Mouse (Mus musculus): ENCODE results near the gene Plcxd3. TPM values are rescaled to one million over a fixed set of nuclear protein-coding genes. Genes with fewer than 3 reads are reported as not detected.

Gene Plcxd3
- not detected in 2 replicates for polyA plus RNA-seq (2011; ENCODE audit: insufficient read length, low read depth, missing spikeins)

DNA sequence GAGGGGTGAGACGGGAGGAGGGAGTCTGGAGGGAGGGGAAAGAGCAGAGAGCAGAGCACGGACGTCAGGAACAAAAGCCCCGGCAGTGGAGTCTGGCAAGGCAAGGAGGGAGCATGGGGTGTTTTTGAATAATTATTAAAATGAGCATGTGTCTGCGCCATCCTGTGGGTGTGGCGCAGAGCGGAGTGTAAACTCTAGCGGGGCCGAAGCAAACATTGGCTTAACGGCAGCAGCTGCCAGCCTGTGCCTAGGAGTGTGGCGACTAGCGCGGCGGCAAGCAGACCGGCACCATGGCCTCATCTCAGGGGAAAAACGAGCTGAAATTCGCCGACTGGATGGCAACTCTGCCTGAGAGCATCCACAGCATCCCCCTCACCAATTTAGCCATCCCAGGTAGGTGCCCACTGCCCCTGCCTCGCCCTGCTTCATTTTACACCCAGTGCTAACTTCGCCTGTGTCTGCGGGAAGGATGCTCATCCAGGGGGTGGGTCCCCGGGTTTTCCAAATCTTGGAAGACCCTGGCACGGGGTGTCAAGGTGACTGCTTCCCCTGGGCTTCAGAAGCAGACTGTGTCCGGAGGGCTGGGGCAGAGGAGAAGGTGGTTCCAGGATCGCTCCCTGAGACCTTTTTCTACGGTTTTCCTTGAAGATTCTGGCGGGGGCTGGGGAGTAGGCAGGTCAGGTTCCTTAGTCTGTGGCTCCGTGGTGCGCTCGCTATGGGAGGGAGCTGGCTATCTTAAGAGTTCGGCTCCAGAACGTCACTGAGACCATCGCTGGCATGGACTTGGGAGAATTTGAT is at the start of gene Plcxd3:
Gene Plcxd3 (plus strand): TSS at position 69 of the 798 bp plus-strand sequence.
- no peaks in the 10 kb centered on the region for H3K4me1 ChIP-seq (ENCODE audit: control insufficient read depth, insufficient read depth, low read length)
- H3K27ac ChIP-seq (ENCODE audit: insufficient read depth, low read length) = no peak within 1 kb of the TSS
- no peak for TF ChIP-seq POLR2A (IDR thresholded peaks at IDR 0.05; ENCODE audit: low read depth, low read length)
- no peak for TF ChIP-seq CTCF (IDR thresholded peaks at IDR 0.05; ENCODE audit: borderline replicate concordance, insufficient read depth, low read length)
- peak within 1 kb of the TSS; percentile 34 for H3K4me3 ChIP-seq (ENCODE audit: insufficient read depth, low read length)

DNA sequence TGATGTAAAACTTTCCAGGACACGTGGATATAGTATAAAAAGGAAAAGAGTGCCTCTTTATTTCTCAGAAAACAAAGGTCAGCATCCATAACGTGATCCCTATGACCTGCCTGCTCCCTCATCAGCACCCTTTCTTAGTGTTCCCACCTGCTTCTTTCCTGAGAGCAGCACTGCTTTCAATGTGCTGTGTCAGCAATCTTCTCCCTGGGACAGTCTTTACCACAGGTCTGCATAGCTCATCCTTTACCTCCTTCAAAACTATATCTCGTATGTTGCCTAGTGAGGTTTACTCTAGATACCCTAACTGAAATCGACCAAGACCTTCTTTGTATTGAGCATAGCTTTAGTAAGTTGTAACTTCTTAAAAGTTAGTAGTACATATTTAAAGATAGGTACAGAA is 43.4 kb upstream of the Plcxd3 start:
- no peak overlapping the region for H3K27ac ChIP-seq (ENCODE audit: insufficient read depth, low read length)
- H3K4me3 ChIP-seq (ENCODE audit: insufficient read depth, low read length) = no peak overlapping the region
- H3K4me1 ChIP-seq (ENCODE audit: control insufficient read depth, insufficient read depth, low read length) = no peaks in the 10 kb centered on the region
- TF ChIP-seq POLR2A (IDR thresholded peaks at IDR 0.05; ENCODE audit: low read depth, low read length) (no peak), CTCF (IDR thresholded peaks at IDR 0.05; ENCODE audit: borderline replicate concordance, insufficient read depth, low read length) (no peak)

DNA sequence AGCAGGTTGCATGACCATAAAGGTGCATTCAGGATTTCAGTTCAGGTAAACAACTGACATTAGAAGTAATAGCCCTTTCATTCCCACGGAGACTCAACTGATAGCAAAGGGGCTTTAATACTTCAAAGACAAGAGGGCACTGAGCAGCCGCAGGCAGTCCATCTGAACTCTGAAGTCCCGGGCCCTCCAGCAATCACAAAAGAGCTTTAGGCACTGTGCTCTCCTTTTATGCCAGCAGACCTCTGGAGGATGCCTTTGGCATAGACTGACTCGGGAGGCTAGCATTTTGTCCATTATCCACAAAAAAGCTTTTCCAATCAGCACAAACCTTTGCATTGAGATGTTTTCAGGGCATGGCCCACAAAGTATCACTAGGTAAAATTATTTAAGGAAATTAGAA is 33.7 kb upstream of the Plcxd3 start:
- H3K4me1 ChIP-seq (ENCODE audit: control insufficient read depth, insufficient read depth, low read length) = no peaks in the 10 kb centered on the region
- TF ChIP-seq CTCF (IDR thresholded peaks at IDR 0.05; ENCODE audit: borderline replicate concordance, insufficient read depth, low read length) (no peak), POLR2A (IDR thresholded peaks at IDR 0.05; ENCODE audit: low read depth, low read length) (no peak)

DNA sequence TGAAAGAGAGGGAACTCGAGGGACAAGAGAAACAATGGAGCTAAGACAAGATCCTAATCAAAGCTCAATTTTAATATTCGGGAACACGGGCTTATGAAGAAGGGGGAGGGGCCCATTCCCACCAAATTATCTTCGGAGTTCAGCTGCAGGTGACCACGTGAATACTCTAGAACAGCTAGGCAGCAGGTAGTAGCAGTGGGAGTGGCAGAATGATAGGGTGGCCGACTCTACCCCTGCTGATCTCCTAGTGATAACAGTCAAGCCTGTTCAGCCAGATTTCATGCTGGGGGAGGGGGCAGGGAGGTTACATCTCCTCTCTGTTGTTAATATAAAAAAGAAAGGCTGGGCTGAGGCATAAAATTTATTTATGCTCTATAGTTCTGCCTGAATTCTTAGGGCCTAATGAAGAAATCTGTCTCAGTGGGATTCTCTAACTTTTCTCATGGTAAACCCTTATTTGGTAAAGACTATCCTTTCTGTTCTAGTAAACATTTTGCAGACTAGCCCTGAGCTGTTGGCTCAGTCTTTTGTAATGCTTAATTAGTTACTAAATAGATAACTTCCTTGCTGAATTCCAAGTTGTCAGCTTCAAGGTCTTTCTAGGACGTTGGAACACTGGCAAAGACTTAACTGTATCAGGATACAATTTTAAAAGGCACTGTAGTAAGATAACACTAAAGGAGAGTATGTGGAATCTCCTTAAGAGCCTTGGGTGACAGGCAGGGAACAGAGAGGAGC is 26.3 kb upstream of the Plcxd3 start:
- H3K4me1 ChIP-seq (ENCODE audit: control insufficient read depth, insufficient read depth, low read length) = no peaks in the 10 kb centered on the region
- no peak overlapping the region for H3K4me3 ChIP-seq (ENCODE audit: insufficient read depth, low read length)
- TF ChIP-seq POLR2A (IDR thresholded peaks at IDR 0.05; ENCODE audit: low read depth, low read length) = no peak
- no peak for TF ChIP-seq CTCF (IDR thresholded peaks at IDR 0.05; ENCODE audit: borderline replicate concordance, insufficient read depth, low read length)
- H3K27ac ChIP-seq (ENCODE audit: insufficient read depth, low read length) = no peak overlapping the region

More for the DNA sequence above, 33.7 kb upstream of the Plcxd3 start:
- Histone ChIP-seq H3K27ac (ENCODE audit: insufficient read depth, low read length) (no peak overlapping the region), H3K4me3 (ENCODE audit: insufficient read depth, low read length) (no peak overlapping the region)

DNA sequence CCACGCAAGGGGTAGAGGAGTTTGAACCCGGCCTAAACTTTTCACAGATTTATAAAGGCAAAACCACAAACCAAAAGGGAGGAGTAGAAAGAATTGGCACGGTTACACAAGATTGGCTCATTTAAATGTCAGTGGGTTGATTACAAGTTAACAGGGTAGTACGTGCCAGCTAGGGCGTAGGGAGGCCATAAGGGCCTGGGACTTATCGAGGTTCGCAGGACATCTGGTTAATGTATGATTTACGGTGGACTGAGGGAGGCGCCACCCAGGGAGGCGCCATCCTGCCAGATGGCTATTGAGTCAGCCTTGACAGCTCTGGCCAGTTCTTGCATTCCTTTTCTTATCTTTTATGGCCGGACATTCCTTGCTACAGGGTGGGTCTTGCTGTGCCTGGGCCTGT is 18.9 kb upstream of the Plcxd3 start:
- Histone ChIP-seq H3K4me3 (ENCODE audit: insufficient read depth, low read length) (no peak overlapping the region), H3K27ac (ENCODE audit: insufficient read depth, low read length) (no peak overlapping the region)
- TF ChIP-seq CTCF (IDR thresholded peaks at IDR 0.05; ENCODE audit: borderline replicate concordance, insufficient read depth, low read length) (no peak), POLR2A (IDR thresholded peaks at IDR 0.05; ENCODE audit: low read depth, low read length) (no peak)

DNA sequence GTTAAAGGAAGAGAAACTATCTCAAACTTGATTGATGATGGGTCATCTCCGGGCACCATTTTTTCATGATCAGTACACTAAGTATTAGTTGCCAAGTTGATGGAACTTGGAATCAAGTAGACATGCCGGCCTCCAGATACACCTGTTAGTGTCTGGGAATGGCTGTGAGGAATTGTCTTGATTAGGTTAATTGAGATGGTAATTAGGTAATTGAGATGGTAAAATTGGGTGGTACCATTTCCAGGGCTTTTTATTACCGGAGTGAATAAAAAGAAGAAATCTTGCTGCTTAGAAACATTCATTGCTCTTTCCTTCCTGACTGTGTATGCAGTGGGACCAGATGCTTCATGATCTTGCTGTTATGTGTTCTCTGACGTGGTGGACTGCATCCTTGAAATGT is 17.6 kb upstream of the Plcxd3 start:
- no peak for TF ChIP-seq POLR2A (IDR thresholded peaks at IDR 0.05; ENCODE audit: low read depth, low read length)
- no peaks in the 10 kb centered on the region for H3K4me1 ChIP-seq (ENCODE audit: control insufficient read depth, insufficient read depth, low read length)
- H3K27ac ChIP-seq (ENCODE audit: insufficient read depth, low read length) = no peak overlapping the region
- H3K4me3 ChIP-seq (ENCODE audit: insufficient read depth, low read length) = no peak overlapping the region

More for the DNA sequence above, 18.9 kb upstream of the Plcxd3 start:
- no peaks in the 10 kb centered on the region for H3K4me1 ChIP-seq (ENCODE audit: control insufficient read depth, insufficient read depth, low read length)

DNA sequence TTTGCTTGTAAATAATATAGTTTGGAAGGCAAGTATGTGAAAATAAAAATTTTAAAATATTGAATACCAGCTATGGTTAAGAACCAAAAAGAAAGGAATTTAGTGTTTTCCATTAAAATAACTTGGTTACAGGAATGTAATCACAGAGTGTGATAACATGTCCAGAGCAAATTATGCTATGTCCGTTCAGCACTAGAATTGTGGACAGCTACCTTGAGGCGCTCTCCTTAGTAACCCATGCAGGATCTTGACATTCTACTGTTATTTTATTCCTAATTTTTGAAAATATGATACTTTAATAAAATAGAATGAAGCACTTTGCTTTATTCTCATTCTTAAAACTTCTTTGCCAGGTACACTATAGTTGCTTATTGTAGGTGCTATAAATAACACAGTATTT is 7.5 kb upstream of the Plcxd3 start:
- Histone ChIP-seq H3K4me1 (ENCODE audit: control insufficient read depth, insufficient read depth, low read length) (no peaks in the 10 kb centered on the region), H3K4me3 (ENCODE audit: insufficient read depth, low read length) (no peak overlapping the region), H3K27ac (ENCODE audit: insufficient read depth, low read length) (no peak overlapping the region)
- no peak for TF ChIP-seq POLR2A (IDR thresholded peaks at IDR 0.05; ENCODE audit: low read depth, low read length)
- no peak for TF ChIP-seq CTCF (IDR thresholded peaks at IDR 0.05; ENCODE audit: borderline replicate concordance, insufficient read depth, low read length)

DNA sequence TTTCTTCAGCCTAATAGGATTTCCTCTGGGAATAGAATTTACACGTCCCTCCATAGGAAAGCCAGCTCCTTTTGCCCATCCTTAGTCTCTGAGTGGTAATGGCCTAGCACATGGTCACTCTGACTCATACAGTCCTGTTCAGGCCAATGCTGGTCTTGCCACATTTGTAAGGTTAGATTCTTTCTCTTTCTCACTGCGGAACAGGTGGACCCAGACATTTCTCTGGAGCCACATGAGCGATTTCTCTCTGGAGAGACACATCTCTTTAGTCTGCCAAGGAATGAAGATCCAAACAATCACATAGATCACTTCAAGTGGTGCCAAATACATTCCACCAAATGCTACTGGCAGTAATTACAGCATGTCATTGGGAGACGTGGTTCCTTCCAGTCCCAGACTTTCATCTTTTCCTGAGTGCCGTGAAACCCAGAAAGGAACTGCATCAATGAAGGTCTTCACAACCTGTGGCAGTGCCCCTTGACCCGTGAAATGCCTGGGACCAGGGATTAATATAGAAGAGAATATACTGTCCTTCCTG is 769 bp upstream of the Plcxd3 start:
- Histone ChIP-seq H3K27ac (ENCODE audit: insufficient read depth, low read length) (no peak overlapping the region), H3K4me3 (ENCODE audit: insufficient read depth, low read length) (no peak overlapping the region), H3K4me1 (ENCODE audit: control insufficient read depth, insufficient read depth, low read length) (no peaks in the 10 kb centered on the region)
- TF ChIP-seq CTCF (IDR thresholded peaks at IDR 0.05; ENCODE audit: borderline replicate concordance, insufficient read depth, low read length) (no peak), POLR2A (IDR thresholded peaks at IDR 0.05; ENCODE audit: low read depth, low read length) (no peak)

DNA sequence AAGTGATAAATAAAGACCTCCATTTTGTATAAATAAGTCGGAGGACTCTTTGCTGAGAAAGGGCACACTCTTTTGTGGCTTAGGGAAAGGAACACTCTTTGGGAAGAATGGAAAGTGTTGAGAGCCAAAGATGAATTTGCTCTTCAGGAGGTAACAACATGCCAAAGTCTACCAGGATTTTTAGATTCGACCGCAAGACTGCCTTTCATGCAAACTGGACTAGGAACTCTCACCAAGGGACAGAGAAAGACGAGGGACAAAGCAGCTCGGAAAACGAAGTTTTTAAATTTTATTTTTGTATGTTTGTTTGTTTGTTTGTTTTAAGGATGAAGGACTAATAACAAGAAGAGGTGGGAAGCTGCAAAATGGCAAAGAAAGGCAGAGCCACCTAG is 264 bp upstream of the Plcxd3 start:
- H3K4me3 ChIP-seq (ENCODE audit: insufficient read depth, low read length) = peak overlapping the region; percentile 34
- no peaks in the 10 kb centered on the region for H3K4me1 ChIP-seq (ENCODE audit: control insufficient read depth, insufficient read depth, low read length)
- TF ChIP-seq CTCF (IDR thresholded peaks at IDR 0.05; ENCODE audit: borderline replicate concordance, insufficient read depth, low read length) (no peak), POLR2A (IDR thresholded peaks at IDR 0.05; ENCODE audit: low read depth, low read length) (no peak)
- no peak overlapping the region for H3K27ac ChIP-seq (ENCODE audit: insufficient read depth, low read length)

DNA sequence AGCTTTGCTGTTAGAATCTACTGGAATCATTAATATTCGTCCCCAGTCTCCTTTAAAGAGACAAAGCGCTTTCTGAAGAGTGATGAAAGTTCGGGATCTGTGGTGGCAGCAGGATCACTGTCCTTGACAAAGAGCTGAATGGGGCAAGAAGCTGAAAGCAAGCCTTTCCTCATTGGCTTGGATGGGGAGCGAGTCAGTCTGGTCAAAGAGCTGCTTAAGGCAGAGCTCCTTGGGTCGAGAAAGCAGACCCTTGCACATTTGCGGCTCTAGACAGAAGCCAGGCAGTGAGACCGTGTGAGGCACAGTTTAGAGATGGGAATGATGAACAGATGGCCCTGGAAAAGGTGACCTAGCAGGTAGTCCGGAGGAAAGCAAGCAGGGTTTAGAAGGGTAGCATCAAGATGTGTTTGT is 935 bp downstream of the Plcxd3 start:
- no peak for TF ChIP-seq CTCF (IDR thresholded peaks at IDR 0.05; ENCODE audit: borderline replicate concordance, insufficient read depth, low read length)
- no peak for TF ChIP-seq POLR2A (IDR thresholded peaks at IDR 0.05; ENCODE audit: low read depth, low read length)

More for the DNA sequence above, 935 bp downstream of the Plcxd3 start:
- H3K4me3 ChIP-seq (ENCODE audit: insufficient read depth, low read length) = no peak overlapping the region
- no peak overlapping the region for H3K27ac ChIP-seq (ENCODE audit: insufficient read depth, low read length)
- no peaks in the 10 kb centered on the region for H3K4me1 ChIP-seq (ENCODE audit: control insufficient read depth, insufficient read depth, low read length)

Data from embryonic fibroblast, embryonic 13.5 days (primary cell).